Mouse (Mus musculus): ENCODE measurements around the gene Ikbip. TPM values are rescaled to one million over a fixed set of nuclear protein-coding genes. Genes with fewer than 3 reads are reported as not detected.

Ikbip gene
- total RNA-seq (2023): 1 to 10 TPM; 4.3 to 5.2 TPM

DNA sequence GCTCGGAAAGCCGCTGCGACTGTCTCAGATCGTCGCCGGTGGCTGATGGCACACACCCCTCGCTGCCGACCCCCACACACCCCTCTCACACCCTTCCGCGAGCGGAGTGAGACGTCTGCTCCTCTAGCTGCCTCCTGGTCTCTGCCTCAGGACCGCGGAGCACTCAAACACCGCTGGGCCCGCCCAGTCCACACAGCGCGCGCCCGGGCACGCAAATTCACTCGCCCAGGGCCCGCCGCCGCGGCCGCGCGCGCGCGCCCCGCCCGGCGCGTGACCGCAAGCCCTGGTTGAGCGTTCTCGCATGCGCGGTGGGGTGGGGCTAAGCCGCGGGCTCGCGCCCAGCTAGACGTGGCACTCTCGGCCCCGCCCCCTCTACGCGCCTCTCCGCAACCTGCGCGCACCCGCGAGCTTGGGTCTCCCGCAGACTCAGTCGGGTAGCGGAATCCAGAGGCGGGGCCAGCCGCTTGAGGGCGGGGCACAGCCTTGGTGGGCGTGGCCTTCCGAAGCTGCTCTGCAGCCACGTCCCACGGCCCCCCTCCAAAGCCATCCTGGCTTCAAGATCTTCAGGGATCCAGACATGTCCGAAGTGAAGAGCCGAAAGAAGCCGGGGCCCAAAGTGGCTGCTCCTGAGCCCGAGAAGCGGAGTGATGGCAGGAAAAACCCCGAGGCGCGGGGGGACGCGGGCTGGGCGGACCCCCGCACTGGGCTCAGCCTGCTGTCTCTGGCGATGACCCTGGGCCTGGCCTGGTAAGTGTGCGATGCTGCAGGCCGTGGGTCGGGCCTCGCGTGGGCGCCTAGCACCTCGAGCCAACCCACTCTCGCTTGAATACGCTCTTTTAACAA, at the start of gene Ikbip, which contains the start of gene Apaf1:
Gene Ikbip (plus strand): TSS at position 391 of the 843 bp plus-strand sequence.
Gene Apaf1 (minus strand): TSS at position 221 of the 843 bp plus-strand sequence.

DNA sequence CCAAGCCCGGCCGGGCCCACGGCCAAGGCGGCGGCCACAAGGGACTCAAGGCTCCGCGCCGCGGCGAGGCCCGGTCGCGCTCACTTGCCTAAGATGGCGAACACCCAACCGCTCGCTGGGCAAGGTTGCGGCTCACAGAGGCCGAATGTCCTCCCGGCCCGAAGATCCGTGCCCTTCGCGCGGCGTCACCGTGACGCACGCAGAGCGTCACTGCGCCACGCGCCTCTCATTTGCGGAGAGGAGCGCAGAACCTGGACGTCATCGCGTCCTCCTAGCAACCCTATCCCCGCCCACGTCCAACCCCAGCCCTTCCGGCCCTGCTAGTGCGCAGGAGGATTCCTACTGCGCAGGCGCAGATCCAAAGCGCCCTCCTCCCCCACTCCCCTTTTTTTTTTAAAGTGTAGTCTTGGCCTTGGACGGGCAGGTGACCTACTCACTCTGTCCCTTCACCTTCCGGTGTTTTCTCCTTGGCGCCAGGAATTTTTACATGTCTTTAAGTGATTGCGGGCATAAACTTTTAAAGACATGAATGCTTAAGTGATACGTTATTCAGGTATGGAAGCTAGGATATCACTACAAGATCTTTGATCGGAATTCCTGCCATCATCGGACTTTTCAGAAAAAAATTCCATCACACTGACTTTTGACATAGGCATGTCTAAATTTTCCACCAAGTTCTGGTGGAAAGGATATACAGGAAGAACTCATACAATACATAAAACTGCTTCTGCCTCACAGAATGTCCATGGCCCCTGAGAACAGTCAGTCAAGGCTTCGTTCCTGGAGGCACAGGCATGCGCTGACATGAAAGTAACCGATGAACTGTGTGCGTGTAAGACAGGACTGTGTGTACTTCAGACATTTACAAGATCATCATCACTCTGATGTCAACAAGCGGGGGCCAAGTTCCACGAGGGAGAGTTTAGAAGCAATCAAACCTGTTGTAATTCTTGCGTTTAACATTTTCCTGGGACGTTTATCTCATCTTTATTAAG, 41.4 kb downstream of the Ikbip start, which contains the start of gene Slc25a3:
Gene Slc25a3 (minus strand): TSS at position 232 of the 995 bp plus-strand sequence.

Other genes with a start within 250 kb of the Ikbip start
- 10 to 100 TPM; 75.9 to 80.8 TPM for gene Apaf1, start 170 bp upstream of the Ikbip start, total RNA-seq (2023)
- gene Slc25a3, start 41.1 kb downstream of the Ikbip start, total RNA-seq (2023): 100 to 1,000 TPM; 264 to 265 TPM
- 100 to 1,000 TPM; 295 to 313 TPM for gene Tmpo, start 98.4 kb downstream of the Ikbip start, total RNA-seq (2023)